In genomic region chr11:17663893-17664292, GRCm38 (mm10) we compare ENCODE assay signal across 8 mouse cellular contexts.
DNase-seq lines count a peak whose midpoint lies in the region; ATAC-seq lines count a peak whose summit lies in the region.

No protein-coding gene starts in this region.

- H3K27ac ChIP-seq in heart, embryonic 10.5 days: no peak overlapping the region
- H3K27ac ChIP-seq in forebrain, embryonic 15.5 days (replicated peaks): no peak overlapping the region
- H3K27ac ChIP-seq in hindbrain, embryonic 11.5 days (ENCODE audit: low read depth, low read length): no peak overlapping the region

- no peaks in the 10 kb centered on the region for H3K36me3 ChIP-seq in heart, embryonic 10.5 days
- H3K36me3 ChIP-seq in forebrain, embryonic 15.5 days: no peaks in the 10 kb centered on the region
- H3K36me3 ChIP-seq in hindbrain, embryonic 11.5 days (ENCODE audit: control insufficient read depth, insufficient read depth, low read length): no peaks in the 10 kb centered on the region

- no peak overlapping the region for H3K4me3 ChIP-seq in heart, embryonic 10.5 days
- no peak overlapping the region for H3K4me3 ChIP-seq in forebrain, embryonic 15.5 days
- no peak overlapping the region for H3K4me3 ChIP-seq in hindbrain, embryonic 11.5 days (ENCODE audit: low read depth, low read length)

- H3K9ac ChIP-seq in forebrain, embryonic 15.5 days (replicated peaks): no peak overlapping the region
- no peak overlapping the region for H3K9ac ChIP-seq in hindbrain, embryonic 11.5 days (ENCODE audit: low read depth, low read length)

- no peaks in the 10 kb centered on the region for H3K4me1 ChIP-seq in heart, embryonic 10.5 days
- H3K4me1 ChIP-seq in forebrain, embryonic 15.5 days: peaks cover 18% of the 10 kb centered on the region; the same call in 1 of the 2 replicates
- no peaks in the 10 kb centered on the region for H3K4me1 ChIP-seq in hindbrain, embryonic 11.5 days (replicated peaks; ENCODE audit: control insufficient read depth, insufficient read depth, low read length)

- H3K27me3 ChIP-seq in heart, embryonic 10.5 days (ENCODE audit: insufficient read depth, poor library complexity, severe bottlenecking): no peaks in the 10 kb centered on the region
- H3K27me3 ChIP-seq in forebrain, embryonic 15.5 days: no peaks in the 10 kb centered on the region
- H3K27me3 ChIP-seq in hindbrain, embryonic 11.5 days (ENCODE audit: control insufficient read depth, insufficient read depth, low read length): no peaks in the 10 kb centered on the region

- DNase-seq in heart, adult 18-20 months: peak; percentile 72 to 73
- no peak for DNase-seq in heart, embryonic 10.5 days (ENCODE audit: low spot score)
- peak; percentile 87 for DNase-seq in brain, adult 2 months (ENCODE audit: low read depth, low spot score)
- peak; percentile 73 for DNase-seq in heart, postnatal 4 days
- no peak for DNase-seq in layer of hippocampus, postnatal 36 days
- DNase-seq in thymus, postnatal 10 days (ENCODE audit: low spot score in 2 of 2): no peak
- DNase-seq in hindbrain, embryonic 11.5 days (ENCODE audit: low spot score): no peak

- no peak overlapping the region for H3K4me2 ChIP-seq in forebrain, embryonic 15.5 days (replicated peaks)
- no peak overlapping the region for H3K4me2 ChIP-seq in hindbrain, embryonic 11.5 days (replicated peaks; ENCODE audit: low read depth, low read length)

- 88% methylated on average over 5 of the region's 5 CpGs for WGBS in heart, embryonic 10.5 days
- WGBS in forebrain, embryonic 15.5 days: 31% methylated on average over 5 of the region's 5 CpGs
- WGBS in hindbrain, embryonic 11.5 days: 89% methylated on average over 5 of the region's 5 CpGs

- H3K9me3 ChIP-seq in heart, embryonic 10.5 days: no peaks in the 10 kb centered on the region
- H3K9me3 ChIP-seq in forebrain, embryonic 15.5 days: no peaks in the 10 kb centered on the region
- no peaks in the 10 kb centered on the region for H3K9me3 ChIP-seq in hindbrain, embryonic 11.5 days (ENCODE audit: control insufficient read depth, low read length)

- ATAC-seq in forebrain, embryonic 15.5 days (replicated peaks): peak; percentile 52
- ATAC-seq in hindbrain, embryonic 11.5 days (ENCODE audit: low FRiP score): no peak

Comparison
In these comparisons a context has a peak if more than half of its experiments do, and no peak if none do; other contexts are left out.
1. DNase-seq: peak in heart, adult 18-20 months (2 of 2), brain, adult 2 months (single experiment) and heart, postnatal 4 days (single experiment); none in heart, embryonic 10.5 days (single experiment), layer of hippocampus, postnatal 36 days (0 of 2), thymus, postnatal 10 days (0 of 2) and hindbrain, embryonic 11.5 days (single experiment).